Mouse (Mus musculus) left cerebral cortex, adult 9 months (tissue): ENCODE data around the gene Gm20715.
"Not testable (repeated sequence)": the region's sequence is repeated elsewhere in the genome, so short reads cannot be mapped to it uniquely, and the experiment has no call there.

Source experiments
- DNase-seq, 2 experiments: peaks; one replicate each; pipeline ENCODE4 v3.0.0; 2022; ENCODE audit warnings: low spot score in 2 of 2

Gm20715 gene

DNA sequence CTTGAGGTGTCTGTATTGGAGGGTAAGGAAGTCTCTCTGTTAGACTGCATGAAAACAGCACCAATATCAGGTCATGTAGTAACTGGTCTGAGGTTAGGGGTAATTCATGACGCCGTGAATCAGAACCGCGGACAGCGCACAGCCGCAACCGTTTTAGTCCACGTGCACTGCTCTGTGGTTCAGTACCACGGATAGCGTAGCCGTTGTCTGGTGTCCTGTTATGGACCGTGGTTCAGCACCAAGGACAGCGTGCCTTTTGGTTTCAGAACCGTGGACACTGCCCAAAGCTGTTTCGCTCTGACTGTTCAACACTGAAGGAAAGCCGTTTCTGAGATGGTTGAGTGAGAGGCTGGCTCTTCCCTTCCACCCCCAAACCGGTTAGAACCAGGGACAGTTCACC is at the start of gene Gm20715:
Gm20715 (plus strand) TSS at position 235 of the 400 bp plus-strand sequence.
- peak in 1 of 2 experiments; percentile 73 for DNase-seq

DNA sequence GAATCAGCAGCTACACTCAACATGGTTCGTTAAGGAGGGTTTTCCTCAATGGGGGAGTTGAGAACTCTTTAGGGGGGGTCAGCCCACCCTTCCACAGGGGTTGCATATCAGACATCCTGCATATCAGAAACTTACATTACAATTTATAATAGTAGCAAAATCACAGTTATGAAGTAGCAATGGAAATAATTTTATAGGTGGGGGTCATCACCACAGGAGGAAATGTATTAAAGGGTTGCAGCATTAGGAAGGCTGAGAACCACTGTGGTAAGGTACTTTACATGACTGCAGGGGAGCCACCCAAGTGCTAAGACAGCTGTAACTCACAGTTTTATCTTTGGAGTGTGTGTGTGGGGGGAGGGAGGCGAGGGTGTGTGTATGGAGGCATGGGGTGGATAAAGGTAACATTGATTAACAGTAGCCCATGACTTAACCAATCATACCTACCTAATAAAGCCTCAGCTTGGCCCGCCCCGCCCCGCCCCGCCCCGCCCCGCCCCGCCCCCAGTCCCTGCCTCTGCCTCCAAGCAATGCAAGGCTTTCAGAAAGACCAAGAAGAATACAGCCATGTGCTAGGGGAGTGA is 49.5 kb upstream of the Gm20715 start:
- DNase-seq = no peak

DNA sequence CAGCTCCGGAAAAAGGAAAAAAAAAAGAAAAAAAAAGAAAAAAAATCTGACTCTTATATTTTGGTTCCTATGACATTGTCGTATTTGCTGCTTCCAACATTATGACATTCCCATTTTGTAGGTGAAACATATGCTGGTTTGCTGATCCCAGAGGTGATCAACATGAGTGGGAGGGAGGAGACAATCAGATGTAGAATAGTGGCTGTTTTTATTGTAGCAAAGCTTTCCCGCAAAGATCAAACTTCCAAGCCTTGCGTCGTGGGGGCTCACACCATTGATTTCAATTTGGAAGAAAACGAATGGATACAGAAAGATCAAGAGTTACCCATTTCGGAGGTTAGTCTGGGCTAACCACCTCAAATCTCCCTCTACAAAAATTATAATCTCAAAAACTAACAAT is 48.3 kb upstream of the Gm20715 start:
- DNase-seq = no peak

DNA sequence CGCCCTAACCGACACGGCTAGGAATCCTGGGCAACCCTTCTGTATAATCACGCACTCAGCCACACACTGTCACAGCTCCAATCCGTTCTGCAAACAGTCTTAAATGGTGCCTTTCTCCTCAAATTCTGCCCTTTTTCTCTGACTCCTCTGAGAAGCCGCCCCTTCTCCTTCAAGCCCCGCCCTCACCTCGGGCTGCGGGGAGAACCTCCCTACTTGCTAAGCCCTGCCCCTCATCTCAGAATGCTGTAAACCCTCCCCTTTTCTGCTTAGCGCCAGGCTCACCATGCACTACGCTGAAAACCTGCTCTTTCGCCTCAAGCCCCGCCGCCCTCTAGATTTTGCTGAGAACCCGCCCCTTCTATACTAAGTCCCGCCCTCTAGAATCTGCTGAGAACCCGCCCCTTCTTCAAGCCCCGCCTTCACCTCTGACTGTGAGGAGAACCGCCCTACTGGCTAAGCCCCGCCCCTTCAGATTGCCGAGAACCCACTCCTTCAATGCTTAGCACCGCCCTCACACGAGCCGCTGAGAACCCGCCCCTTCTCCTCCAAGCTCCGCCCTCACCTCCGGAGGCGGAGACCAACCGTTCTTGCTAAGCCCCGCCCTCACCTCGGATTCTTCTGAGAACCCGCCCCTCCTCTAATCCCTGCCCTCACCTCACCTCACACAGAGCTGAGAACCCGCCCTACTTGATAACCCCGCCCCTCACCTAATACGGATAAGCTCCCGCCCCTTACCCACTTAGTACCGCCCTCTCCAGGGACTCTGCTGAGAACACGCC is 47.6 kb upstream of the Gm20715 start:
- peak; percentile 98 to 99 for DNase-seq

DNA sequence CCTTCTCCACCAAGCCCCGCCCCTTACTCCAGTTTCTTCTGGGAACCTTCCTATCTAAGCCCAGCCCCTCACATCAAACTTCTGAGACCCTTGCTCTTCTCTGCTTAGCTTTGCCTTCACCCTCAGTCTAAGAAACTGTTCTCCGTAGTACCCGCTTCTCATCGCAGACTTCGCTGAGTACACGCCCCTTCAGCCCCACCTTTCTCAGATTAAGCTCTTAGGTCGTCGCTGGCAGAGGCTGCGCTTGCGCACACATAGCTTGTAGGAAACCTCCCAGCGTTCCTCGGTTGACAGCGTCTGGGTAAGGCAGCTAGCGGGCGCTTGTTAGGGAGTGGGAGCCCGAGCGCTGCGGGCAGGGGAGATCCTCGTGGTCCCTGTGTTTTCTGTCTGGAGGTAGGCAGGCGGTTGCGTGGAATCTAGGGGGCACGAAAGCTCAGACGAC is 47.0 kb upstream of the Gm20715 start, which contains the start of gene Zfp78:
Zfp78 (plus strand) TSS at position 234 of the 442 bp plus-strand sequence.
- no peak for DNase-seq

DNA sequence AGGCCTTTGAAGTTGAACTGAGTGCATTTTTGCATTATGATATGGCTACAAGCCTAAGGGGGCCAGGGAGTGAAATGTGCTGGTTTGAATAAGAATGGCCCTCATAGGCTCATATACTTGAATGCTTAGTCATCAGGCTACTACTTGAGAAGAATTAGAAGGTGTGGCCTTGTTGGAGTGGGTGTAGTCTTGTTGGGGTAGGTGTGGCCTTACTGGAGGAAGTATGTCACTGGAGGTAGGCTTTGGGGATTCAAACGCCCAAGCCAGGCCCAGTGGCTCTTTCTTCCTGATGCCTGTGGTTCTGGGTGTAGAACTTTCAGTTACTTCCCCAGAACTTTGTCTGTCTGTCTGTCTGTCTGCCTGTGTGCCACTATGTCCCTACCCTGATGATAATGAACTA is 45.3 kb upstream of the Gm20715 start:
- no peak for DNase-seq

DNA sequence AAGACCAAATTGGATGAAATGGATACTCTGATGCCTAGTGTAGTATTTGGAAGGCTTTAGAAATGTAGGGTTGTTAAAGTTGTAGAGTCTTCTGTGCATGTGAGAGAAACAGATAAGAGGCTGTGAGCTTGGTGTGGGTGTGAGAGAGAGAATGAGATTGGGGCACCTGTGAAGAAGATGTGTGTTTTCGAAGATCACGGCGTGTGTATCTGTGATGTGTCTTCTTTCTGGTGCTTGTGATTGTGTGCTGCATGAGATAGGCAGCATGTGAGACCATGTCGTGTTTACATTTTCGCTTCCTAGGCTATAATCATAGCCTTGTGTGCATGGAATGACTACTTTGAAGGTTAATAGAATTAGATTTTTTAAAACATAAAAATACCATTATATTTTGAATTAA is 42.9 kb upstream of the Gm20715 start:
- no peak for DNase-seq

DNA sequence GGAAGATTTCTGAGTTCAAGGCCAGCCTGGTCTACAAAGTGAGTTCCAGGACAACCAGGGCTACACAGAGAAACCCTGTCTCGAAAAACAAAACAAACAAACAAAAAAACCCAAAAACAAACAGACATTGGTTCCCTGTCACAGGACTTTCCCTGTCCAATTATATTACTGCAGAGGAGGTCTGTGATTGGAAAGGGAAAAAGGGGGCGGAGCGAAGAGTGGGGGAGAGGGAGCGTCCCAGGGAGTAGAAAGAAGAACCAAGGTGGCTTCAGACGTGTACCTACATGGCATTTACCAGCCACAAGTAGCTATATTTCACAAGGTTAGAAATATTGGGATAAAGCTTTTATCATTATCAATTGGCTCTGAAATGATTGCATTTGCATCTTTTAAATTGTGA is 41.9 kb upstream of the Gm20715 start:
- not testable (repeated sequence) for DNase-seq

DNA sequence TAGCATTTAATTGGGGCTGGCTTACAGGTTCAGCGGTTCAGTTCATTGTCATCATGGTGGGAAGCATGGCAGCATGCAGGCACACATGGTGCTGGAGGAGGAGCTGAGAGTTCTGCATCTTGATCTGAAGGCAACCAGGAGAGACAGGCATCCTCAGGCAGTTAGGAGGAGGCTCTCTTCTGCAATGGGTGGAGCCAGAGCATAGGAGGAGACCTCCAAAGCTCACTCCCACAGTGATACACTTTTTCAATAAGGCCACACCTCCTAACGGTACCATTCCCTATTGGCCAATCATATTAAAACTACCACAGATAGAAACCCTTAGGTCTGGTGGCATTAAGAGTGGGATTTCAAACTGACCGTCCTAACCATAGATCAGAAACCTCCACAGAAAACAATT is 40.6 kb upstream of the Gm20715 start:
- DNase-seq = no peak

DNA sequence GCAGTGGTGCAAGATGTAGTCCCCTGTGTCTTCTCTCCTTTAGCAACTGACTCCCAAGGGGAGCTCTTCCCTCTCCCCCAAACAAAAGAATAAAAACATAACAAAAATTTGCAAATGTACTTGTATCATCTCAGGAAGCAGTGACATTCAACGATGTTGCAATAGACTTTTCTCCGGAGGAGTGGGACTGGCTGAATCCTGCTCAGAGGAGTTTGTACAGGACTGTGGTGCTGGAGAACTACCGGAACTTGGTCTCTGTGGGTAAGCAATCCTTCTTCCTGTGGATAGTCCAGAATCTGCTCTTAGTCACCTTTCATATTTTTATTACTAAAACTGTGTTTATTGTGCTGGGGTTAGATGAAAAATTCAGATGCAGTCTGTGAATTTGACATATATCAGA is 37.1 kb upstream of the Gm20715 start:
- no peak for DNase-seq

DNA sequence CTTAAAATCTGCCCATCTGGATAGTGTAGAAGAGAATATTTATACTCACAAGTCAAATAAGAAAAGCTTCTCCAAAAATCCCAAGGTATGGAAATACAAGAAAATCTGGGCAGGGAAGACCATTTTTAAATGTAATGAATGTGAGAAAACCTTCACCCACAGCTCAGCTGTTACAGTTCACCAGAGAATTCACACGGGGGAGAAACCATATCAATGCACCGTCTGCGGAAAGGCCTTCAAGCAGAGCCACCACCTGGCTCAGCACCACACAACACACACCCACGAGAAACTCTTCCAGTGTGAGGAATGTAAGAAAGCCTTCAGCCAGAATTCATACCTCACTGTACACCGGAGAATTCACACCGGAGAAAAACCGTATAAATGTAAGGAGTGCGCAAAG is 31.6 kb upstream of the Gm20715 start:
- peak; percentile 55 to 82 for DNase-seq

DNA sequence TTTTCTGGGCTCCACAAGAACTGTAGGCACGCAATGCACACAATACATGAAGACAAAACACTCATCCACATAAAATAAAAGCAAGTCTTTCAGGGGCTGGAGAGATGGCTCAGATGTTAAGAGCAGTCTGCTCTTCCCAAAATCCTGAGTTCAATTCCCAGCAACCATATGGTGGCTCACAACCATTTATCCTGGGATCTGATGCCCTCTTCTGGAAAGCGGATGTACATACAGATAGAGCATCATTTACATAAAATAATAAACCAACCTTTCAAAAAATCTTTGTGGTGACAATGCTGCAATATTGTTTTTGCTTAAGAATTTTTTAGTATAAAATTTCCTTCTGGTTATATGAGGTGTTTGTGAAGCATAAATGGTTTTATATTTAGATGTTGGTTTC is 28.6 kb upstream of the Gm20715 start:
- DNase-seq = no peak

DNA sequence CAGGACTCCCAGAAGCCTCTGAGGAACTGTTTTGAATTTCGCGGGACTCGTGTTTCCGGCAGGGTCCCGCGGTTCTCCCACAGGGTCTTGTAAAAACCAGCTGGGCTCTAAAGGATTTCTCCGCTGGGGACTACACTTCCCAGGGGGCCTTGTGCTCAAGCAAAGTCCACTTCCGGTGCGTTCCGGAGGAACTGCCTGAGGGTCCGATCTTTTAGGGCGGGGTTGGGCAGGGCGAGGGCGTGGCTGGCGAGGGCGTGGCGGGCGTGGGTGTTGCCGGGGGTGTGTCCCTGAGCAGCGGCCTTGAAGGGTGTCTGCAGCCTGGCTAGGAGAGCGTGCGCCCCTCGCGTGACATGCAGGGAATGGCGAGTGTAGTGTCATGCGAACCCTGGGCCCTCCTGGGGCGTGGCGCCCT is 27.0 kb upstream of the Gm20715 start, which contains the start of gene Zfp28:
Zfp28 (plus strand) TSS at position 252 of the 412 bp plus-strand sequence.
- DNase-seq = peak; percentile 82 to 92

DNA sequence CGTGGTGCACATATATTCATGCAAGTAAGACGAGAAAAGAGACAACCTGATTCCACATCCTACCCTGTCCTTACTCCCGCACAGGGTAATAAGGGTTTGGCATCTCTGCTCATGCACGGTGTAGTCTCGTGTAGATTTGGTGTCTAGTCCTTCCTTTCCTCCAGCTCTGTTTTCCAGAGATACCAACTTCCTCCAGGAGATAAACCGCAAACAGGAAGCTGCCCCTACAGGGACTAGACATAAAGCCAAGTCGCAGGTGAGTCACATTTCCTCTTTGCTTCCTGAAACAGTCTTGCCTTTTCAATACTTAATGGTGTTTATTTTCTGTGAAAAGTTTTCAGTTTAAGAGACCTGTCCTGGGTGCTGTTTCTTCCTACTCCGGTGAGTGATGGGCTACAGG is 26.1 kb upstream of the Gm20715 start:
- no peak for DNase-seq

DNA sequence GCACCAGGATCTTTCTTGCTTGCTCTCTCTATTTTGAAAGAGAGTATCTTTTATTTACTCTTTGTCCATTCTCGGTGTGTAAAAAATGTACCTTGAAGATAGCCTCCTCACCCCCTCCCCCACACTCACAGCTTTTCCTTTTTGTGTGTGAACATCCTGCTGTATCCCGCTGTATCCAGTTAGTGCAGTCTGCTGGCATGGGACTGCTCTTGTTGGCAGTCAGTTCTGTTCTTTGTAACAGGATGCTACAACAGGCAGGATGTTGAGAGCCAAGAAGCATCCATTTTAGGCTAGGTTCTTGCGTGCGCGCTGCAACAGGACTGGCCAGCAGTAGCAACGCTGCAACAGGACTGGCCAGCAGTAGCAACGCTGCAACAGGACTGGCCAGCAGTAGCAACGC is 23.1 kb upstream of the Gm20715 start:
- DNase-seq = peak in 1 of 2 experiments; percentile 47

DNA sequence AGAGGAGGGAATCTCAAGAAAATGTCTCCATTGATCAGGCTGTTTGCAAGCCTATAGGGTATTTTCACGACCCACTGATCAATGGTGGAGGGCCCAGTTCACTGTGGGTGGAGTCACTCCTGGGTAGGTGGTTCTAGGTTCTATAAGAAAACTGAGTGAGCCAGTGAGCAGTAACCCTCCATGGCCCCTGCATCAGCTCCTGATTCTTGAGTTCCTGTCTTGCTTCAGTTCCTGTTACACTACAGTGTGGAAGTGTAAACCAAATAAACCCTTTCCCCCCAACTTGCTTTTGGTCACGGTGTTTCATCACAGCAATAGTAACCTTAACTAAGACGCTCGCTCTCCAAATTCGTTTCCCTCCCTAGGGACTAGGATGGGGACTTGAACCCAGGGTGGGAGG is 21.1 kb upstream of the Gm20715 start:
- no peak for DNase-seq

DNA sequence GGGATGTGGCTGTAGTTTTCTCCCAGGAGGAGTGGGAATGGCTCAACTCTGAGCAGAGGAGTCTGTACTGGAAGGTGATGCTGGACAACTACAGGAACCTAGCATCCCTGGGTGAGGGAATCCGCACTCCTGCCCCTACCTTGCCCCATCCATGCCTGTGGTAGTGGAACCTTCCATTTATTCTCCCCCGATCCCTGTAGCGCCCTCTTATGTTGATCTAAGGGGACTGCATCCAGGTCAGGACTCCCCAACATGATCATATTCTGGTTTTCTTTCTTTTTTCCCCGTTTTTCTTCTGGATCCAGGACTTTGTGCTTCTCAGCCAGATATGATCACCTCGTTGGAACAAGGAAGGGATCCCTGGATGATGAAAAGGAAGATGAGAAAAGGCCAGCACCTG is 20.6 kb upstream of the Gm20715 start:
- DNase-seq = no peak

DNA sequence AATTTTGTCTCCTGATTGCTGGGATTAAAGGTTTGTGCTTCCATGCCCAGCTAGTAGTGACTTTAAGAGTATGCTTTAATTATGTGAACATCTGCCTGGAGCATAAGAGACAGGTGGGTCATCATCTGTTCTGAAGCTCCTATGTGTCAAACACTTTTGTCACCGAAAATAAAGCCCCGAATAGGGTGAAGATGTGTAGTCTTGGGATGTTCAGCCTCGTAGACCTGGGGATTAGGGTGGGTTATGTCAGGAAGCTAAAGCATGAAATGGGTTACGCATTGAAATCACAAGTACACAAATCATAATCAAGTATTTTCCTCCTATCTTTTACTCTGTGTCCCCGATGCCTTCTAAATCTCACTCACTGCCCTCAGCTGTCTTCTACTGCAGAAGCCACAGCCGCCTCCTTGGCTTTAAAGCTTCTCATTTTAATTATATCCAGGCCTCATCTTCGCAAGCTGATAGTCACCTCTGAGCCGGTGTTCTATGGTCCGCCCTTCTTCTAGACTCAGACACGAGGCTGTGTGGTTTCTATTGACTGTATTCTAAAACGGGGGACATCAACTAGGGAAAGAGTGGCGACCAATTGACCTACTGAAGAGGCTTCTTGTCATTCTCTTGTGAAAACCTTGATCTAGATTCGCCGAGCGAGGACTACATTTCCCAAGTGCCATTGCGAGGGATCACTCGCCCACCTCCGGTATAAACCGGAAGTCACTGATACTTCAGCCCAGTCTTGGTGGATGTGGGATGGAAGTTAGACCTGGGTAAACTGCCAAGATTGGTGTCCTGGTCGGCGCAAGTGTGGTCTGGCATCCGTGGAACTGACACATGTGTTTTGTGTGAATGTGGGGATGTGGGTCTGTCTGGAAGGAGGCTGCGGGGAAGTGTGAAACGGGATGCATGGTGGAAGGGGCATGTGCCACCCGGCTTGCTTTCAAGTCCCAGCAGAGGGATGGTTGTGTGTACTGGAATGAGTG is 11.8 kb upstream of the Gm20715 start, which contains the start of gene Smim17:
Smim17 (plus strand) TSS at position 720 of the 980 bp plus-strand sequence.
- peak; percentile 53 to 78 for DNase-seq

DNA sequence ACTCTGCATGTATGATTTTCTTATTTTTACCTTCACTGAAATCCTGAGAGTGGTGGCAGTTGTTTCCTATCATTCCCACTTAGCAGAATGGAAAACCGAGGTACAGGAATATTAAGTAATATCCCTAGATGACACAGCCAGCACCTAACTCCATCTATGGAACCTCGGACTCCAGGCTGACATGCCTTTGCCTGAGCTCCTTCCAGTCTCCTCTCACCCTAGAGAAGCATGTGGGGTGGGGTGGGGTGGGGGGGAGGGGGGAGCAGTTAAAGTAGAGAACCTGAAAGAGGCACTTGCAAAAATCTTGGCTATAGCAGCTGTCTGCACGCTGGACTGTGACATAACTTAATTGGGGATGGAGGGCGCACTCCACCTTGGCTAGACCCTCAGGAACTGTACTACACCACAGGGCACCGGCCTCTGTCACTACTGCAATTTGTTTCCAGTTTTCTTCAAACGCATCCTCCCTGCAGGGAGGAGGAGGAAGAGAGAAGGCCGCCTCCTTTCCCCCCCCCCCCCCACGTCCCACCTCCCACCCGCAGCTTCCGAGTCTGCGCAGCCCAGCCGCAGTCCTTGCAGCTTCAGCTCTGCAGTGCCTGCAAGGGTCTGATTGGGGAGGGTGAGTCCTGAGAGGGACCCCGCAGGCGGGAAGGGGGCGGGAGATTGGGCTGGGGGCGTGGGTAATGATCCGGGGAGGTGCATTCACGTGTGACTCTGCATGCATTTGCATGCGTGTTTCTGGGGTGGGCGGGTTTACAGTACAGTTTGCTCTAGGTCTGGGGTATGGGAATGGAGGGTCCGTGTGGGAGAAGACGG is 4.8 kb downstream of the Gm20715 start:
- DNase-seq = peak in 1 of 2 experiments; percentile 28

DNA sequence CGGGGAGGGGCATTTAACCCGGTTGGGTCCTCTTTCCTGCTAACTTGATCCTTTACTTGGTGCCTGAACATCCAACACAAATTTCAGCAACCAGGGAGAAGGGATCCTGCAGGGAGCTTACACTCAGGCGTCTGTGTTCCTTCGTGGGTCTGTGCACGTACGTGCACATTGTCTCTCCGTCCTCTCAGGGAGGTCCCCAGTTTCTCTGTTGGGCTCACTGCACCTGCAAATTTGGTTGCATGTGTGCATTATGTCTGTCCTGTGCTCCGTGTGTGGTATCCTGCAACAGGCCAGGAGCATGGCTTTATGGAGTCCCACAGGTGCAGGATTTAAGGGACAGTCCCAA is 5.3 kb downstream of the Gm20715 start:
- no peak for DNase-seq

DNA sequence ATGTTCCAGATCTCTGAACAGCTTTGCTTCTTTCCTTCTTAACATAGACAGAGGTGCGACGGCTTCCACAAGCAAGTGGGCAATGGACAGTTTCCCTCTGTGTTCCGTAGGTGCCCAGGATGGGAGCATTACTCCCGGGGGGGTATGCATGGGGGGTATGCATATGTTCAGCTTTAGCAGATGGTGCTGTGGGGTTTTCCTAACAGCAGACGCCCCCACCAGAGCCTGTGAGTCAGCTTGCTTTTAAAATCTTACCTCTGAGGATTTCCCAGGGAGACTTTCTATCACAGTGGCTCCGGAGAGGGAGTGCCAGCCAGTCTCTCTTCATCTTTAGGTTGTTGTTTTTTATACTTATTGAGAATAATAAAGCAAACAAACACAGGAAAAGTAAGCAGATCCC is 9.8 kb downstream of the Gm20715 start:
- DNase-seq = peak in 1 of 2 experiments; percentile 40
